Mouse (Mus musculus) cortical plate, adult 2 months (tissue): ENCODE data around the gene Disc1.

Source experiments
- CTCF ChIP-seq: fragments of 200-500 bp; IDR thresholded peaks from 2 replicates; pipeline ENCODE4 v1.5.1; 2011; ENCODE audit warnings: mild to moderate bottlenecking, control low read depth, low read length; ENCODE audit not compliant: insufficient read depth; ENCODE audit errors: extremely low read depth
- POLR2A ChIP-seq: fragments of 200-500 bp; IDR thresholded peaks from 2 replicates; pipeline ENCODE4 v1.6.1; 2011; ENCODE audit warnings: mild to moderate bottlenecking, low read length, control low read depth; ENCODE audit not compliant: insufficient read depth; ENCODE audit errors: extremely low read depth

- TF ChIP-seq CTCF (no peak), POLR2A (no peak)
These were observed 109.9 kb downstream of the Disc1 start for GRCm38 (mm10) chr8:125163906-125164305.
